Mouse (Mus musculus) frontal cortex, adult (tissue): ENCODE measurements at regions not wholly inside any gene's neighbourhood (a gene's known extent, or its start where the extent isn't known, plus 50 kb on each side); places are given as distances from the start of the nearest gene placed in this dataset.
"Not testable (repeated sequence)": the region's sequence is repeated elsewhere in the genome, so short reads cannot be mapped to it uniquely, and the experiment has no call there.

Experiments used
- ATAC-seq: cut with Nextera tagmentation; 2 replicates; pipeline ENCODE4 v1.9.2; 2017; ENCODE audit warnings: mild to moderate bottlenecking, moderate library complexity, mixed read lengths; ENCODE audit not compliant: low TSS enrichment

GRCm38 (mm10) chr12:61989471-61989870, 466.5 kb downstream of the Lrfn5 start:
- peak; percentile 65 for ATAC-seq

DNA sequence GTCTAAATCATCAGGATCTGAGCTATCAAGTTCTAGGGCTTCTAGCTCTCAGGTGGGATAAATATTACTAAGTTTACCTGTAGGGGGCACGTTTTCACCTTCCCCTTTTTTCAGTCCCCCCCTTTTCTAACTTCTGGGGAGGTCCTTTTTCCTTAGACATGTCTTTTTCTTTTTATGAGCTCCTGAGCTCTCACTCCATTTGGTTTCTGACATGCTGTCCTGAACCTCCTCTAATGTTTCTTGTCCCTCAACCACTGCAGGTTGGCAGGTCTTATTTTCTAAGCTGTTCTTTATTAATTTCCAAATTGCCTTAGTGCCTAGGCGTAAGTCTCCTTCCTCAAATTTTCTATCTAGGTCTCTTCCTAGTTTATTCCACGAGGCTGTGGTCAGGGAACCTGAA, 470.9 kb downstream of the Lrfn5 start:
- ATAC-seq: not testable (repeated sequence)

GRCm38 (mm10) chr12:61994294-61994693, 471.3 kb downstream of the Lrfn5 start:
- ATAC-seq: no peak

GRCm38 (mm10) chr12:62013351-62013750, 490.4 kb downstream of the Lrfn5 start:
- no peak for ATAC-seq

- ATAC-seq: not testable (repeated sequence)
Observed at GRCm38 (mm10) chr12:62017676-62018075, 494.7 kb downstream of the Lrfn5 start.
